Mouse (Mus musculus): ENCODE measurements around the gene Ano1. TPM values are rescaled to one million over a fixed set of nuclear protein-coding genes. Genes with fewer than 3 reads are reported as not detected.

Ano1 gene
- 165 and 191 TPM in 2 replicates for polyA plus RNA-seq (2012; rRNA removed)

DNA sequence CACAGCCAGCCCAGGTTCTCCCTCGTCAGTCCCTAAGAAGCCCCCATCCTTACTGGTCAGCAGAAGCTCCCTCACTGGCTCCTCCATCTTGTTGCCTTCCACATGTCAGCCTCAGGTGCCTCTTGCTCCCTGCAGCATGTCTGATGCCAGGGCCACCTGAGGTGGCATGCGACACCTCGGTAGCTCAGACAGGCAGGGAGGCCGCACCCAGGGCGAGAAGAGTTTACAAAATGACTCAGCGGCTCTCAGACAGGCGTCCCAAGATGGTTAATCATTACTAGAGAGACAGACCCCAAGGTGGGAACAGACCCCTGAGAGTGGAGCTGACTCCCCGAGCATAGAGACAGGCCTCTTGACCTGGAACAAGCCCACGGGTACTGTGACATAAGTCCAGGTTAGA lies at the start of gene Ano1:
TSS of gene Ano1 (minus strand) at position 142 of the 400 bp plus-strand sequence.

DNA sequence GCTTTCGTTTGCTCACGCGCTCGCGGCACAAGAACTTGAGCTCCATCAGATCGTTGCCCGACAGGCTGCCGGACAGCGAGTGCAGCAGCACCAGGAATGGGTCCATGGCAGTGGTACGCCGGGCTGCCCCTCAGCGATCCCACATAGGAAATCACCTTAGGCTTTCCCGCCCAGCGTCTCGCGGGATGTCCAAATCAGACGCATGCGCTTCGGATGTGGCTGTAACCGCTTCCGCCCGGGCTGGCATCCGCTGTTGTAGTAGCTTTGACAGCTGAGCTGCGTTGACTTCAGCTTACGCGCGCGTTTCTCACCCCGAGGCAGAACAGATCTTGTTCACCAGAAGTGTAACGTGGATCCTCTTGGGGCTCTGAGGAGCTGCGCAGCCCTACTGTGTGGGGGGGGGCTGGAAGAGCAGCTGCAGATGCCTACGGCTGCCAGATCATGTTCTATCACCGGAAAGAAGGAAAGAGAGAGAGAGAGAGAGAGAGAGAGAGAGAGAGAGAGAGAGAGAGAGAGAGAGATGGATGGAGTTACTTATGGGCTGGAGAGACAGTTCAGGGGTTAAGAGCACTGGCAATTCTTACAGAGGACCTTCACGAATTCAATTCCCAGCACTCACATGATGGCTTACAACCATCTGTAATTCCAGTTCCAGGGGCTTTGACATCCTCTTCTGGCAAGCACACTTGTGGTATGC lies 169.3 kb downstream of the Ano1 start, which contains the start of gene Fadd:
TSS of gene Fadd (minus strand) at position 180 of the 697 bp plus-strand sequence.

DNA sequence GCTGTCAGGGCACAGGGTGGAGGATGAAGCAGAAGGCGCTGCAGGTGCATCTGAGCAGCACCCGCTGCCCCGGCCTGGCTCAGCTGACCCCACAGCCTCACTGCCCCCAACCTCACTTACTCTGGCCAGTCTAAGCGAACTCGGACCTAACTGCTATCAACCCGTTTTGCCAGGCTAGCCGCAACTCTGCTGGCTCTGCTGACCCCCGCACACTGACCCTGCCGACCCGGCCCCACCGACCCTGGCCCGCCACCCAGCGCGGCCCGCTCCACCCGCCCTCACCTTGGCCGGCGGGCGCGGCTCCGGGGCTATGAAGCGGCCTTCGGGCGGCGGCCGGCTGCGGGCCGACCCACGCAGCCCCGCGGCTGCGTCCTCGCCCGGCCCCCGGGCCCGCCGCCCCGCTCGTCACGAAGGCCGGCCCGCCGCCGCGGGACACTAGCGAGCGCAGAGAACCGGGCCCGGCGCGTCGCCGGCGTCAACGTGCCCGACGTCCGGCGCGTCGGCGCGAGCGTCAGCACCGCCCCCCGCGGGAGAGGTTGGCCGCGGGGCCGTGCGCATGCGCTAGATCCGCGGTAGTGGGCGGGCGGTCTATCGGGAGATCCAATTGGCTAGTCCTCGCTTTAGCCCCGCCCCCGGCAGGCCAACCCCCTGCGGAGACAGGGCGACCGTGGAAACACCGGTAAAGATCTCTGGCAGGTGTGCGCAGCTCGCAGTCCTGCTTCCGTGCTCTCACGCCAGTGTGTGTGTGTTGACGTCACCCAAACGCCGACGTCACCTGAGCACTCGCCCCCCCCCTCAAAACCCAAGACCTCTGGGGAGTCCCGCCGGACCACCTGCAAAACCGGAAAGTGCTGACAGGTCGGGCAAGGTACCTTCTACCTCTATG lies 198.3 kb downstream of the Ano1 start, which contains the start of gene Ppfia1:
TSS of gene Ppfia1 (minus strand) at position 493 of the 886 bp plus-strand sequence.

Other genes starting within 250 kb of the Ano1 start
- gene Ppfia1, start 198.2 kb downstream of the Ano1 start, polyA plus RNA-seq (2012; rRNA removed) = 30.5 and 30.7 TPM in 2 replicates
- gene Fadd, start 169.5 kb downstream of the Ano1 start, polyA plus RNA-seq (2012; rRNA removed) = 14.2 and 14.8 TPM in 2 replicates
- 0.35 TPM in 1 of 2 replicates, not detected in the other for gene Fgf3, start 86.1 kb upstream of the Ano1 start, polyA plus RNA-seq (2012; rRNA removed)
- gene Fgf4, start 95.4 kb upstream of the Ano1 start, polyA plus RNA-seq (2012; rRNA removed) = 0.03 and 0.07 TPM in 2 replicates
- gene Fgf15, start 144.6 kb upstream of the Ano1 start, polyA plus RNA-seq (2012; rRNA removed) = 0.15 TPM in 1 of 2 replicates, not detected in the other
- gene LTO1, start 163.1 kb upstream of the Ano1 start, polyA plus RNA-seq (2012; rRNA removed) = 12.7 and 15.0 TPM in 2 replicates
- gene Ccnd1, start 188.0 kb upstream of the Ano1 start, polyA plus RNA-seq (2012; rRNA removed) = 63.7 and 69.3 TPM in 2 replicates

All from colon, adult 2 months (tissue).